Mouse (Mus musculus): ENCODE data around the gene Esrrg.

The Esrrg gene

DNA sequence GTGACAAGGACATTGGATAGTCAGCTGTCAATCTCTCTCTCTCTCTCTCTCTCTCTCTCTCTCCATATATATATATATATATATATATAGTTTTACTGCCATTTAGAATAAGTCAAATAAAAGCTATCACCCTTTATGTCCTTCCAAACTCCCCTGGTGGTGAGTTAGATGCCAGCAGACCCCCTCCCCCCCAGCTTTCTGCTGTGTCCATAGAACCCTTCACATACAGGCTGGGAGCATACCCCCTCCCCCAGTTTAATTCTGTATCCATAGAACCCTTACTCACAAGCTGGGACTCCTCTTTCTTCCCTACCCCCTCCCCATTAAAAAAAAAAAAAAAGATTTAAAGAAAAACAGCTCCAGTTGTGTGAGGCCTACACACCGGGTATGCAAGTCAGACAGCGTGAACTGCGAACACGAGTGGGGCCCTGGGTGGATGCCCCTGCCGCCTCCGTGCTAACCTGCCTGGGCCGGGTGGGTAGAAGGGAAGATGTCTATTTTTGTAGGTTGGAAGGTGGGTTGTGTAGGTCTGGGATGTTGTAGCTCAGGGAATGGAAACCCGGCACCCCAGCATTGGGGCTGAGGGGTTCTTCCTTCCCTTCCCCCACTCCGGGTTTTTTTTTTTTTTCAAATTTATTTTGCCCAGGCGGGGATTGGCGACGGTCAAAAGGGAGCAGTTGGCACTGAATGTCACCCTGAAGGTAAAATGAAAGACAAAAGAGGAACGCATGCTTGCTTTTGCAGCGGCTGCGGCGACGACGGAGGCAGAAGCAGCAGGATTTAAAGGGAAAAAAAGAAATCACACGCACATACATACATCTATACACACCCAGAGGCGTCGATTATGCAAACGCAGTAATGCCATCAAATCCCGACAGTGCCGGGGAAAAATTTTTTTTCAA is 42.4 kb downstream of the Esrrg start:
- DNase-seq (ENCODE audit: low read depth), result no peak

DNA sequence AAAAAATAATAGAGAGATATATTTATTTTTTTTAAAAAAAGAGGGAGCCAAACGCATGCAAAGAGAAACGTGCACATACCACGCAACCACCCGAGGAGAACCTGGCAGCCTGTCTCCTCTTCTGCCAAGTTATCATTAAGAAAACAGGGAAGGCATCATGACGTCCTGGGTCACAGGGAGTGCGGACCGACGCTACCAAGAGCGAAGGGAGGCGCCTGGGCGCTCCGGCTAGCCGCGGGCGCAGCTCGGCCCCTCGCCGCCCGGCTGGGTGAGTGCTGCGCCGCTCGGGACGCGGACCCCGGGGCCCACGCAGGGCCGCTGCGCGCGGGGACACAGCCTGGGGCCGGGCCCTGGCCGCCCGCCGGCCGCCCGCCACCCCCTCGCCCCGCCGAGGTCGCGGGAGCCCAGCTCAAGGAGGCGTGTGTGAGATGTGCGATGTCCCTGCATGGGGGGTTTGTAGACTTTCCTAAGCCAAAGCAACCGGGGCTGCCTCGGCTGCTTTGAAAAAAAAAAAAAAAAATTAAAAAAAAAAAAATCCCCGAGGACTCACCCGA is 43.2 kb downstream of the Esrrg start:
- DNase-seq (ENCODE audit: low read depth), result no peak

DNA sequence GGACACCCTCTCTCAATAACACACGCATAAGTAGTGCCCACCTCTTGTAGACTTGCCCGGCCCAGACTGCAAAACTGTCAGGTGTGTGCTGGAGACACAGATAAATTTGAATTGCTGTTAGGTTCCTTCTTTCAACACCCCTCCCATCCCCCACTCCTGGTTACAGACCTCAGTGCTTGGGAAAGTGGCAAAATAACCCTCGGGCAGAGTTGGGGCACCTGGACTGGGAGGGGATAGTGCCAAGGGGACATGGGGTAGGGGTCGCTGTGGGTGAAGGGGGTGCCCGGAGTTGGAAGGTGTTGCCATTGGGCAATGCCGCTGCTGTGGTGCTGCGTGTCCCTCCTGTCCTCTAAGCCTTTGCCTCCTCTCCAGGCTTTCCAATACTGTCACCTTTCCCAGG is 43.9 kb downstream of the Esrrg start:
- DNase-seq (ENCODE audit: low read depth), result no peak

DNA sequence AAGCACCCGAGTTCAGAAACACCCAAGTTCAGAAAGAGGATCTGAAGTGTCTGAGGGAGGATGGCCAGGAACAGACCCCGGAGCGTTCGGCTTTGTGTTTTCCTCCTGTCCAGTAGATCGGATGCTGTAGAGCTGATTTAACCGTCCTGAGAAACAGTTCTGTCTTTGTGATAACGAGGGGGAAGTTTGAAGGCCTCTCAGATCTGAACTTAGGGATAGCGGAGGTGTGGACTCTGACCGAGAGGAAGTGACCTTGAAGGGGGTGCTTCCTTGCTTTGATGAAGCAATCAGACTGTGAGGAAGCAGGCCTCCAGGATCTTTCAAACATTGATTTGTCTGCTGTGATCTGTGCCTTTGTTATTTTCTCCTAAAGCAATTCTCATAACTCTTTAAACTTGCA is 44.8 kb downstream of the Esrrg start:
- DNase-seq (ENCODE audit: low read depth), result no peak

GRCm38 (mm10) chr1:187660963-187661362 is 52.4 kb downstream of the Esrrg start:
- DNase-seq (ENCODE audit: low read depth), result no peak

DNA sequence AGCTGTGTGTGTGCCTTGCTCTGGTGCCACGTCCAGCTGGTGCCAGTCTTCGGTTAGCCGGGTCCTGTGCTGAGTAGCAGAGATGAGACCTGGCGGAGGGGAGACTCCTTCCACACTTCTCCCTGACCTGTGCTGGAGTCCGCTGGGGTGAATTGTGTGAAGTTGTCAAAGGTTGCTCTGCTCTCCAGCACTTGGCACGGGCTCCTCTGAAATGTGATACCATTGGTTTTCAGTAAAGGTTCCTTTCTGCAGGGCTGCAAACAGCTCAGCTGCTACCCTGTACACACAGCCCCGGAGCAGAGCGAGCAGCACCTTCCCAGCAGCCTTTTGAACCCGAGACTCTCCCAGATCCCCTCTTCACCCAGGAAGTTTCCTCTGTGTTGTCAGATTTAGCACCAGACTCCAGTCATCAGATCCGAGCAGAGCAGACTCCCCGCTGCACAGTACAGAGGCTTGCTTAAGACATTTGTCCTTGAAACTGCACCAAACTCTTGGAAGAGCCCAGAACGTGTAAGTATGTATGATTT is 53.6 kb downstream of the Esrrg start:
- DNase-seq (ENCODE audit: low read depth), result no peak

DNA sequence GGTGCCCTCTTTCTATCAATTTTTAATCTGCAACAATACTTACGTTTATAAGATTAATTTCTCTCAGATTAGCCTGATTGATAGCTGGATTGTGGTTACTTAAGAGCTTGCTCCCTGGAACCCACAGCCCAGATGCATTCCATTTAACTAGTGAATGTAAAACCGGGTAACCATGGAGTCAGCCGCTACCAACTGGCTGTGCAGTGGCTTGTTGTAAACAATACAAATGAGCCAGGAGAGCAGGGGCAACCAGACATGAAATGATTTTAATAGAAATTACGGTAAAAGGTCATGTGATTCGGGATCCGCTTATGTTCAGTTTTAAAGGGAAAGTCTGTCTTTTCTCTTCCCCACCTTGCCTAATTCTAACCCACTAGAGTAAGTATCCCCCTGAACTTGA is 54.8 kb downstream of the Esrrg start:
- DNase-seq (ENCODE audit: low read depth), result no peak

DNA sequence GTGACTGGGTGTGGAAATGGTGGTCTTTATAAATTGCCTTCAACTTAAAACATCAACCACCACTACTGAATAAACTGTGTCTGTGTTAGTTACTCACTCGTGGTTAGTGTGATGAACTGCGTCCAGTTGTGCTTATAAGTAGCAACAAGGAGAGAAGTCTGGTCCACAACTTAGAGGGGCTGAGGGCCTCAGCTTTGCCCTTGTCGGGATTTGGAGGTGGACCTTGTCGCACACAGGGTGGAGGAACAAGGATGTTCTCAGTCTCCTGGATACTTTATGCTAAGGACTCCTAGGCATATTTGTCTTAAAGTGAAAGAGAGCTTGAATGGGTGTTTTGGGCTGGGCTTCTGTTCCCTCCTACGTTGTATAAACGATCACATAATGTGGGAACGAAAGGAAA is 55.7 kb downstream of the Esrrg start:
- no peak for DNase-seq (ENCODE audit: low read depth)

- no peak for DNase-seq (ENCODE audit: low read depth)
These were observed 57.5 kb downstream of the Esrrg start for GRCm38 (mm10) chr1:187665901-187666600.

- no peak for DNase-seq (ENCODE audit: low read depth)
These were observed 61.2 kb downstream of the Esrrg start for GRCm38 (mm10) chr1:187669746-187670145.

DNA sequence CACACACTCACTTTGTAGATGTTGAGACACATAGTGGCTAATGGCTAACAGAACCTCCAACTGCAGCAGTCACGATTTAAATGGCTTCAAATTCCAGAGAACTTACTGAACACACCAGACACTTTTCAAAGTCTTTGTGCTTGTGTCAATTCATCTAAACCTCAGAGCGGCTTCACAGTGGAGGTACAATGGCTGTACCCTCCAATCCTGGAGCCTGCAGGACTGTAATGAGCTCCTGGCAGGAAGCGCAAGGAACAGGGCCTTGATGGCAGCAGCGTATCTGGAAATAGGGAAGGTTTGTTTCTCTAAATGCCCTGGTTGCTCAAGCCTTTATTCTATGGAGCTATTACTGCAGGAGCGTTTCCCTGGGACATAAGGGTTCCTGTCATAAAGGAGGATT is 63.9 kb downstream of the Esrrg start:
- DNase-seq (ENCODE audit: low read depth), result no peak

GRCm38 (mm10) chr1:187674771-187675186 is 66.2 kb downstream of the Esrrg start:
- DNase-seq (ENCODE audit: low read depth), result no peak

GRCm38 (mm10) chr1:187676626-187677025 is 68.0 kb downstream of the Esrrg start:
- no peak for DNase-seq (ENCODE audit: low read depth)

DNA sequence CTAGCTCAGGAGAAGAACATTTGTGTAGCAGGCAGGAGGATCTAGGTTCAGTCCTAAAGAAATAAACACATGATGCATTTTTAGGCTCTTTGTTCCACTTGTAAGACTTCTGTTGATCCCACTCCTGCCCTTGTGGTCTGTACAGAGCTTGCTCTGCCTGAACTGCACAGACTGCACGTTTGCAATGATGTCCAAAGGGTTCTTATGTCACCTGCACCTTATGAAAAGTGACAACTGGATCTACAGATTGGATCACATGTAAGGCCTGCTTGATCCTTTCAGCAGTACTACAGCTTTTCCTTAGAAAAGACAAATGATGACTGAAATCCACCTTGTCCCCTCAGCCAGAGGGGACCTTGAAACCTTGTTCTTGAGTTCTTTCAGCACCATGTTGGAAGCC is 70.7 kb downstream of the Esrrg start:
- DNase-seq (ENCODE audit: low read depth), result no peak

DNA sequence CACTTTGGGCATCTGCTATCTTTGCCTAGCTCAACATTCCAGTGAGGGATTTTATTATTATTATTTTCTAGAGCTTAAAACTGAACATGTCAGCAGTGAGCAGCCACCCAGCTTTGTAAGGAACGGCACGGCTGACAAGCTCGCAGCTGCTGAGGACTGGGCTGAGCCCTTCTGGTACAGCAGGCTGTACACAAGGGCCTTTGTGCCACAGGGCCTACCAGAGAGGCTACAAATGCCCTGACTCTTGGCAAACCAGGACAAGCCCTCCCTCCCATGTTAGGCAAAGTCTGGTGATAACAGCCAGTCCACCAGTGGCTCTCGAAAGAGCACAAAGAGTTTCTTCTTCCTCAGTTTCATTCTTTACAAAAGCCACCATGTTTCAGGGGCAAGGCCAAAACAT is 75.9 kb downstream of the Esrrg start:
- no peak for DNase-seq (ENCODE audit: low read depth)

DNA sequence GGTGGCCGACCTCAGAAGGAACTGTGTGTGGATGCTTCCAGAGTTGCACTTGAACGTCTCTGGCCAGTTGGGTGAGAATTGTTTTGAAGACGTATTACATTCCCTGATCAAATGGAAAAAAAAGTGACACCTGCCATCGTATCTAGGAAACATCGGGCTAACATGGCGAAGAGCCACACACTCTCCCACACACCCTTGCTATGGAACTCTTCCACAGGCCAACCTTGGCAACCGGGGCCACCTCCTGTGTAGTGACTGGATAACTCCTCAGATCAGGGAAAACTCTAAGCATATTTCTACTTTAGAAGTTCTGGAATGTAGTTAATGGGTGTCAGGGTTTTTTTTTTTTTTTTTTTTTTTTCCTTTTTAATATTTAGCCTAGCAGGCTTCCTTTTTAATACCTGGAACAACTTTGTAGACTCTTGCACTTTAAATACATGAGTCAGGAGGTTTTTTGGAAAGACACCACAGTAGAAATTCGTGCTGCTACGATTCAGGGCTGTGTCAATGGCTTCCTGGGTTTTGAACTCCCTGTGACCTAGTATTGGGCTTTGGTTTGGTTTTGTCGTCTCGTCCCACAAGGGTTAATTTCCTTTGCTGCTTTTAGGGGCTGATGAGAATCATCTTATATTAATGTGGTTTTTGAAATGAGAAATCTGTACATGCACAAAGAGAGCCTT is 83.4 kb downstream of the Esrrg start:
- no peak for DNase-seq (ENCODE audit: low read depth)

DNA sequence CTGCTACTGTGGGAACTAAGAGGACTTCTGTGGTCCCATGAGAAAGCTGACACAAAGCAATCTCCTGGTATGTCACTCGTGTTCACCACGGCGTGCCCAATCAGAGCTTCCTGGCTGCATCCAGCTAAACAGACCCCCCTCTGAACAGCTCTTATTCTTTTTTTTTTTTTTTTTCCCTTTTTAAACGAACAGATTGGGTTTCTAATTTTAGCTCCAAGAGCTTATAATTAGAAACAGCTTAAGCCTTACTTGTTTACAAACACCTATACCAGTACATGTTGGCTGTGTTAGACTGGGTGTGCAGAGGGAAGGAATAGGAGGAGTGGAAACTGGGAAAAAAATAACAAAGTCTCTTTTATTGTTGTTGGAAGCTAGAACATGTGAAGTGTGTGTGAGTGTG is 86.3 kb downstream of the Esrrg start:
- DNase-seq (ENCODE audit: low read depth), result no peak

DNA sequence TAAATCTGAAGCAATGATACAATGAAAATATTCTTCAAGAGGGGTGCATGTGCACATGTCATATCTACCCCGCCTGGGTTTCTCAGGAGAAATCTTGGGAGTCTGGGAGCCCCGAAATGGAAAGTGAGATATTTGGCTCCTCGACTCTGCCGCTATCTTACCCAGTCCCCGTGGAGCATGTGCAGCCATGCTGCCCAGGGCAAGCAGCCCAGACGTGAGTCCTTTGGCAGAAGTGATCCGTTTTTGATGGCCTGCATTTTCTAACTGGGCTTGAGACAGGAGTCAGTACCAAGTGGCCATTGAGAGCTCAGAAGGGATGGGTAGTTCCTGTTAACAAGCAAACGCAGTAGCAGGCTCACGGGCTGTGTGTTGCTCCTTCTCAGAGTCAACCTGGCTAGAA is 89.6 kb downstream of the Esrrg start:
- DNase-seq (ENCODE audit: low read depth), result no peak

DNA sequence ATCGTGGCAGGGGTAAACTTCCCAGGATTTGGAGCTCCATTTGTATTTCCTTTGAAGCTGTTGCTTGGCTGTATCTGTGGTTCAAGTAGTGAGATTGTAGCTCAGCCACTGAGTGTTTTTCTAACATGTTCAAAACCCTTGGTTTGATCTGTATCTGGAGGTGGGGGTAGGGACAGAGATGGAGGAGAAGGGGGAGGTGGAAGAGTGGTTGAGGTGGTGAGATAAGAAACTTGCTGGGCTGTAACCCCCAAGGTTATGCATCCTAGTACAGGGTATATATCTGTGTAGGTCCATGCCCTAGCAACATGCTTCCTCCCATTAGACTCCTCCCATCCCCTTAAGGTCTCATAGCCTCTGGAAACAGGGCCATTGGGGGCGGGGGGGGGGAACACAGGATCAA is 92.4 kb downstream of the Esrrg start:
- DNase-seq (ENCODE audit: low read depth), result no peak

- no peak for DNase-seq (ENCODE audit: low read depth)
These were observed 96.3 kb downstream of the Esrrg start for GRCm38 (mm10) chr1:187704921-187705320.

DNA sequence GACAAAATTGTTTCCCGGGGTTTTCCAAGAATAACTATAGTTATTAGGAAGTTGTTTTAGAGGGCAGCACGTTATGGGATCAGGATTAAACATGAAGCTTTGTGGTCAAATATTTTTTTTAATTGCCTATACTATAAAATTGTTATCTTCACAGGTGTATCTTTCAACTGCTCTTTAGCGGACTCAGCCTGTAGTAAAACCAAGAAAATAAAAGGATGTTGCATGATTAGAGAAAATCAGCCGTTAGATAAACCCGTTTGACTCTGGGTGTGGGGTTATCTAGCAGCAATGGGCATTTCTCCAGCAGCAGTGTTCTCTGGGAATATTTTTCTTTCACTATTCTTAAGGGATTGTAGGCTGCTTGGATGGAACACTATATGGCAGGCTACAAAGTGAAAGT is 96.8 kb downstream of the Esrrg start:
- DNase-seq (ENCODE audit: low read depth), result no peak

- DNase-seq (ENCODE audit: low read depth), result no peak
These were observed 97.5 kb downstream of the Esrrg start for GRCm38 (mm10) chr1:187706046-187706445.

Measured in induced T-regulatory cell, adult 2 months (primary cell).